Mouse (Mus musculus): ENCODE data around the gene Adgrf1. TPM values are rescaled to one million over a fixed set of nuclear protein-coding genes. Genes with fewer than 3 reads are reported as not detected.

Adgrf1 gene
- 0.01 TPM in 1 of 2 replicates, not detected in the other for polyA plus RNA-seq (2012; rRNA removed)

GRCm38 (mm10) chr17:43270161-43270560, at the start of gene Adgrf1:
Gene Adgrf1, plus strand, starts transcription at chr17:43270329.
- no peak for DNase-seq (ENCODE audit: low spot score)

- no peak for DNase-seq (ENCODE audit: low spot score)
These were observed 44.0 kb upstream of the Adgrf1 start for GRCm38 (mm10) chr17:43226101-43226500.

GRCm38 (mm10) chr17:43229621-43230513, 40.3 kb upstream of the Adgrf1 start:
- DNase-seq (ENCODE audit: low spot score) = no peak

- no peak for DNase-seq (ENCODE audit: low spot score)
These were observed 39.3 kb upstream of the Adgrf1 start for GRCm38 (mm10) chr17:43230821-43231220.

DNA sequence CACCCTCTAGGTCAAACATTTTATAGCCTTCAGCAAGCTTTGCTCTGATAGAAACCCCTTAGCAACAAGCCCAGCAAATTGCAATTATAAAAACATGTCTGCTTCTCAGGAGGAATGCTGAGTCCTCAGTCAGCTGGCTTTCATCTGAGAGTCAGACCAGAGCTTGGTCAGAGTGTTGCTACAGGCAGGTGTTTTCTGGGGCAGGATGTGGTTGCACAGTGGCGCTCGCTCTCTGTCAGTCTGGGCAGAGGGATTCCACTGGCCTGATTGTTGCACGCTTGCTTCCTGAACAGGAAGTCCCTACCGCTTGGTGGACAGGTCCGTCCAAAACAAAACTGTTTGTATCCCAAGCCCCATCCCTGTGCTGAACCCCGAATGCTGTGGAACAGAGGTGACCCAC, 37.4 kb upstream of the Adgrf1 start:
- no peak for DNase-seq (ENCODE audit: low spot score)

GRCm38 (mm10) chr17:43236656-43237250, 33.4 kb upstream of the Adgrf1 start:
- DNase-seq (ENCODE audit: low spot score) = no peak

GRCm38 (mm10) chr17:43239035-43239434, 31.1 kb upstream of the Adgrf1 start:
- DNase-seq (ENCODE audit: low spot score) = no peak

DNA sequence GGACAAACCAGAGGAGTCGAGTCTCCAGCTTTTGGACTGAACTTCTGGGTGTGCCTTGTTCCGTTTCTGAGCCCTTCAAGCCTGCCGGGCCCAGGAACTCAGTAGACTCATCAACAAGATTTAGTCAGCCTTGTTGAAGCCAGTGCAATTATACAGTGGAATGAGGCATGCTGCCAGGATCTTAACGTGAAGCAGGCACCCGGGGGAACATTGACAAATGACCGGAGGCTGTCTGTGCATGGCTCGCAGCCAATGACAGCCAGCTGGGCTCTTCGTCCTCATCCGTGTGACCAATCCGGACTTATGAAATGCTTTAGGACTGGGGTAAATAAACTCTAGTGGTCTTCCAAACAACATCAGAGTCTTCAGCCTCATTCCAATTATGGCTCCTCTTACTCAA, 29.0 kb upstream of the Adgrf1 start:
- DNase-seq (ENCODE audit: low spot score) = no peak

DNA sequence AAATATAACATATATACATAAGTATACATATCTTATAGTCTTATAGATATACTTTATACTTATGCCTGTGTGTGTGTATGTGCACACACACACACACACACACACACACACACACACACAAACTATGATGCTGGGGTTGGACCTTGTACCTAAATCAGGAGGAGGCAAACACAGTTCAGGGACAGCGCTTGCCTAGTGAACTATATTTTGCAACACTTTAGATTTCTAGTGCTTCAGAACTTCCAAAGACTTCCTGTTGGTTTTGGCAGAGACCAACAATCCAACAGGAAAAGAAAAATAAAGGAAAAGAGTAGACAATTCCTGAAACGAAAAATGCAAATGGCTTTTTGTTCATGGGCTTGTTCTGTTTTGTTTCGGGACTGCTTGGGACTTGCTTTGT, 27.5 kb upstream of the Adgrf1 start:
- no peak for DNase-seq (ENCODE audit: low spot score)

DNA sequence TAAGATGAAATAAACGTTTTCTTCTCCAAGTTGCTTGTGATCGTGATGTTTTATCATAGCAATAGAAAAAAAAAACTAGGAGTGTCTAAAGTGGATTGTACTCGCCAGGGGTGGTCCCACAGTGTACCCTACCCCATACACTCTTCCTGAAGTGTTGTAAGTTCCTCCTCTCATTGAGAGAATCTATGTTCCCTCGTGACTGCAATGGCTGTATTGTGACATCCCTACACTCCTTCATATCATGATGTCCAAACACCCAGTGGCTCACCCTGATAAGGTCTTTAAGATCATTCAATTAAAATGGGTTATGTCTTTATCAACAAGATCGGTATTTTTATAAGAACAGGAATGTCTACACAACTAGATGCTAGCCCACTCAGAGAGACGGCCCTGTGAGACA, 24.8 kb upstream of the Adgrf1 start:
- no peak for DNase-seq (ENCODE audit: low spot score)

GRCm38 (mm10) chr17:43247245-43247644, 22.9 kb upstream of the Adgrf1 start:
- DNase-seq (ENCODE audit: low spot score) = no peak

- DNase-seq (ENCODE audit: low spot score) = no peak
These were observed 20.5 kb upstream of the Adgrf1 start for GRCm38 (mm10) chr17:43249645-43250044.

DNA sequence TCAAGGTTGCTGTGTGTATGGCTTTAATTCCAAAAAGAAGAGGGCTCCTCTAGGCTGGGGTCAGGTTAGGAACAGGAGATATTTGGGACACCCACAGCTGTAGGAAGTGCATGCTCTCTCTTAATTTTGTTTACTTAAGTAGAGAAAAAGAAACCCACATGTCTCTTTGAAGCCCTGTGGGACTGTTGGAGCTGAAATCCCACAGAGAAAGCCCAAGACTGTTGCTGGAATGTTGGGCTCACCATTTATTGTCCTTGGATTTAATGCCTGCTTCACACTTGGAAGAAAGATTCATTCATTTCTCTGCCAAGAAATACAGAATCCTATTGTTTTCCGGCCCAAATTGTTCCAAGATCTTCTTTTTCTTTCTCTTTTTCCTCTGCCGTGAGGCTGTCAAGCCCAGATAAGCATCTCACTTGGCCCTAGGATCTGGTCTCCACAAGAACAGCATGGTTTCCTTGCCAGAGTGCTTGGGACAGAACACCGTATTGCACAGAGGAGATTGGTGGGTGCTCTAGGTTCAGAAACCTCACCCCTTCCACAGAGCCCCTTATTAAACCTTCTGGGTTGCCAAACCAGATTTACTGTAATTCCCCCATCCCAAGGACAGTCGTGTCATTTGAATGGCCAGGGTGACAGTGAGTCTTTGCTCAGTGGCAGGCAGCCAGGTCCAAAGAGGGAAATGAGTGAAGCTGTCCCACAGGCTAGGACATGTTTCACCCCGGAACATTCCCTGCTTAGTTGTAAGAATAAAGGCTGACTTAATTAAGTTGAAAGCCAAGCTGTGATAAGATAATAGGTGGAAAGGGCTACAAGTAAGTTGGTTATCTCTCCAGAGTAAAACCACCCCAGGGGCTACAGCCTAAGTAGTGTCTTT, 18.6 kb upstream of the Adgrf1 start:
- no peak for DNase-seq (ENCODE audit: low spot score)

GRCm38 (mm10) chr17:43252846-43253245, 17.3 kb upstream of the Adgrf1 start:
- no peak for DNase-seq (ENCODE audit: low spot score)

- no peak for DNase-seq (ENCODE audit: low spot score)
These were observed 15.9 kb upstream of the Adgrf1 start for GRCm38 (mm10) chr17:43254261-43254660.

- DNase-seq (ENCODE audit: low spot score) = no peak
These were observed 13.5 kb upstream of the Adgrf1 start for GRCm38 (mm10) chr17:43256536-43257135.

- no peak for DNase-seq (ENCODE audit: low spot score)
These were observed 12.4 kb upstream of the Adgrf1 start for GRCm38 (mm10) chr17:43257699-43258098.

- DNase-seq (ENCODE audit: low spot score) = no peak
These were observed 8.2 kb upstream of the Adgrf1 start for GRCm38 (mm10) chr17:43261937-43262336.

- DNase-seq (ENCODE audit: low spot score) = no peak
These were observed 5.4 kb upstream of the Adgrf1 start for GRCm38 (mm10) chr17:43264739-43265138.

- DNase-seq (ENCODE audit: low spot score) = peak; percentile 41
These were observed 4.8 kb upstream of the Adgrf1 start for GRCm38 (mm10) chr17:43265178-43265837.

GRCm38 (mm10) chr17:43265944-43266343, 4.2 kb upstream of the Adgrf1 start:
- no peak for DNase-seq (ENCODE audit: low spot score)
